In the genomic region with DNA sequence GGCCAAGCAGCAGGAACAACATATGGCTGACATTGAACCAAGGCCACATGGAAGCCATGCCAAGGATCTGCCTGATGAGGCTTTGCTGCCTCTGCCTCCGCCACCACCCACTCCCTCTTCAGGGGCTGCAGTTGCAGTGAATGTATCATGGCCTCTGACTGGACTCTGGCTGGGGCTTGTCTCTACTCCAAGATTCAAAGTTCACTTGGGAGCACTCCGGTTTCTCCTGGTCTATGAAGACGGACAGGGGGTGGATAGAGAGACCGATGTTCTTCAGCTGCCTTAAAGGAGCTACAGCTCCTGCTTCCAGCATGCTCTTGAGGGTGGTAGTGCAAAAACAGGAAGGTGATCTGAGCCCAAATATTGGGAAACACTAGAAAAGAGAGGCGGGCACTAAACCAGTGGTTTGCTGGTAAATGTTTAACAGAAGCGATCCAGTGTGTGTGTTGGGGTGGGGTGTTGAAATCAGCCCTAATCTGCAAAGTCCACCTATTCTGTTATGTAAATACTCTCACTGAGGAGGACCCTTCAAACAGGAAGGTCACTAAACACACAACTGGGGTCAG, we compare ENCODE assay signal across 12 mouse cellular contexts. TPM values are rescaled to one million over a fixed set of nuclear protein-coding genes. Genes with fewer than 3 reads are reported as not detected.
A peak's percentile ranks its signal among the peaks of the same experiment; 100 is the strongest.
DNase-seq lines count a peak whose midpoint lies in the region; ATAC-seq and TF ChIP-seq lines count a peak whose summit lies in the region.
"Had no signal": no experiment of that assay in that cellular context is flagged by ENCODE, and none has a peak within 500 bp of the region (broad histone marks: within the 10 kb centered on the region; RNA-seq: fewer than 3 reads in every experiment).

No protein-coding gene starts in this region.

- WGBS in bone marrow, adult 2 months, result 23% methylated on average over 6 of the region's 6 CpGs
- WGBS in intestine, embryonic 16.5 days, result 38% methylated on average over 6 of the region's 6 CpGs
- 50% methylated on average over 6 of the region's 6 CpGs for WGBS in liver, embryonic 11.5 days
- 12% methylated on average over 6 of the region's 6 CpGs for WGBS in macrophage (ENCODE audit: missing documents)
- 75% methylated on average over 6 of the region's 6 CpGs for WGBS in forebrain, postnatal 0 days

- no peaks in the 10 kb centered on the region for H3K36me3 ChIP-seq in intestine, embryonic 16.5 days (ENCODE audit: control insufficient read depth, insufficient read depth, low read length)
- no peaks in the 10 kb centered on the region for H3K36me3 ChIP-seq in liver, embryonic 11.5 days (ENCODE audit: control insufficient read depth, insufficient read depth, low read length)
- no peaks in the 10 kb centered on the region for H3K36me3 ChIP-seq in macrophage (ENCODE audit: inconsistent target)
- no peaks in the 10 kb centered on the region for H3K36me3 ChIP-seq in forebrain, postnatal 0 days (ENCODE audit: insufficient read depth)
- H3K36me3 ChIP-seq: hindbrain, embryonic 15.5 days had no signal

- peak overlapping the region; percentile 38 for H3K4me2 ChIP-seq in intestine, embryonic 16.5 days (ENCODE audit: low read depth, low read length)
- peak overlapping the region; percentile 11; the same call in 1 of the 2 replicates for H3K4me2 ChIP-seq in liver, embryonic 11.5 days
- no peak overlapping the region for H3K4me2 ChIP-seq in forebrain, postnatal 0 days (ENCODE audit: low read depth)
- H3K4me2 ChIP-seq: hindbrain, embryonic 15.5 days had no signal

- H3K9ac ChIP-seq in intestine, embryonic 16.5 days (ENCODE audit: low read depth, low read length), result peak overlapping the region; percentile 50; the same call in 1 of the 2 replicates
- no peak overlapping the region for H3K9ac ChIP-seq in liver, embryonic 11.5 days (ENCODE audit: low read depth, low read length)
- H3K9ac ChIP-seq in forebrain, postnatal 0 days, result no peak overlapping the region
- H3K9ac ChIP-seq: hindbrain, embryonic 15.5 days had no signal

- H3K9me3 ChIP-seq in intestine, embryonic 16.5 days (ENCODE audit: control insufficient read depth, low read length), result no peaks in the 10 kb centered on the region
- H3K9me3 ChIP-seq in liver, embryonic 11.5 days (ENCODE audit: control insufficient read depth, low read length), result no peaks in the 10 kb centered on the region
- no peaks in the 10 kb centered on the region for H3K9me3 ChIP-seq in forebrain, postnatal 0 days (ENCODE audit: low read length)
- H3K9me3 ChIP-seq: hindbrain, embryonic 15.5 days had no signal

- H3K4me3 ChIP-seq in bone marrow, adult 2 months (replicated peaks; ENCODE audit: control insufficient read depth, low read depth, low read length), result no peak overlapping the region
- H3K4me3 ChIP-seq in intestine, embryonic 16.5 days (ENCODE audit: low read length), result peak overlapping the region; percentile 8; the same call in 1 of the 2 replicates
- no peak overlapping the region for H3K4me3 ChIP-seq in liver, embryonic 11.5 days (ENCODE audit: low read depth, low read length)
- no peak overlapping the region for H3K4me3 ChIP-seq in macrophage (ENCODE audit: inconsistent target)
- H3K4me3 ChIP-seq in forebrain, postnatal 0 days (ENCODE audit: low read depth, low read length), result no peak overlapping the region
- H3K4me3 ChIP-seq: erythroblast, embryonic 14.5 days; heart, adult 2 months; hindbrain, embryonic 15.5 days had no signal

- intact Hi-C loops in left cerebral cortex, postnatal 25 days (cut with DNase I), result no loop called here

- no peaks in the 10 kb centered on the region for H3K27me3 ChIP-seq in intestine, embryonic 16.5 days (replicated peaks; ENCODE audit: control insufficient read depth, insufficient read depth, low read length)
- peaks cover 15% of the 10 kb centered on the region for H3K27me3 ChIP-seq in liver, embryonic 11.5 days (replicated peaks; ENCODE audit: control insufficient read depth, insufficient read depth, low read length)
- H3K27me3 ChIP-seq in forebrain, postnatal 0 days (ENCODE audit: insufficient read depth, low read length), result peaks cover 10% of the 10 kb centered on the region; the same call in 1 of the 2 replicates

- H3K27ac ChIP-seq in bone marrow, adult 2 months (ENCODE audit: control insufficient read depth, insufficient read depth, low read depth, low read length, poor library complexity), result peak overlapping the region; percentile 43
- peak overlapping the region; percentile 95 for H3K27ac ChIP-seq in intestine, embryonic 16.5 days (ENCODE audit: low read length)
- peak overlapping the region; percentile 20 for H3K27ac ChIP-seq in liver, embryonic 11.5 days (ENCODE audit: low read depth, low read length)
- H3K27ac ChIP-seq in macrophage, result peak overlapping the region; percentile 16
- no peak overlapping the region for H3K27ac ChIP-seq in forebrain, postnatal 0 days (ENCODE audit: low read depth, low read length)
- H3K27ac ChIP-seq: heart, adult 2 months; hindbrain, embryonic 15.5 days had no signal

- DNase-seq in liver, embryonic 11.5 days (ENCODE audit: low spot score), result no peak
- no peak for DNase-seq in cerebellum, postnatal 36 days
- no peak for DNase-seq in left cerebral cortex, postnatal 25 days (ENCODE audit: low spot score in 2 of 2)
- DNase-seq in frontal cortex, postnatal 14 days (ENCODE audit: low spot score in 2 of 2), result no peak
- no peak for DNase-seq in forebrain, postnatal 0 days
- DNase-seq: cerebellum, adult 11-12 months; heart, adult 2 months had no signal

- no peaks in the 10 kb centered on the region for H3K79me2 ChIP-seq in macrophage (ENCODE audit: inconsistent target)

- H3K4me1 ChIP-seq in bone marrow, adult 2 months (ENCODE audit: control insufficient read depth, insufficient read depth, low read length), result peaks cover 4% of the 10 kb centered on the region; the same call in 1 of the 2 replicates
- H3K4me1 ChIP-seq in intestine, embryonic 16.5 days (ENCODE audit: control insufficient read depth, insufficient read depth, low read length), result peaks cover 30% of the 10 kb centered on the region
- H3K4me1 ChIP-seq in liver, embryonic 11.5 days (replicated peaks; ENCODE audit: control insufficient read depth, insufficient read depth, low read length), result peaks cover 13% of the 10 kb centered on the region
- no peaks in the 10 kb centered on the region for H3K4me1 ChIP-seq in forebrain, postnatal 0 days (ENCODE audit: insufficient read depth)

- TF ChIP-seq CTCF in bone marrow, adult 2 months (IDR thresholded peaks at IDR 0.05; ENCODE audit: control insufficient read depth, insufficient read depth, low read length), result no peak
- TF ChIP-seq CTCF in forebrain, postnatal 0 days (IDR thresholded peaks at IDR 0.05; ENCODE audit: low read depth), result no peak

- ATAC-seq in intestine, embryonic 16.5 days, result peak; percentile 79
- peak; percentile 57 for ATAC-seq in liver, embryonic 11.5 days (replicated peaks; ENCODE audit: low FRiP score)
- ATAC-seq in forebrain, postnatal 0 days, result no peak

- no peak for TF ChIP-seq POLR2A in bone marrow, adult 2 months (IDR thresholded peaks at IDR 0.05; ENCODE audit: borderline replicate concordance, control insufficient read depth, low read depth, low read length)

RNA-seq across cellular contexts. Expression of a gene that starts 3.7 kb away (rescaled TPM):
- 1.3 and 1.6 TPM in 2 replicates for polyA plus RNA-seq in bone marrow, adult 2 months (2011; ENCODE audit: insufficient read depth, insufficient read length, low replicate concordance, missing spikeins)
- polyA plus RNA-seq in intestine, embryonic 16.5 days (2015; fragmentation: Nextera tagmentation; extraction: Ambion mirVana), result 24.4 and 26.1 TPM in 2 replicates
- 14.7 and 15.4 TPM in 2 replicates for polyA plus RNA-seq in liver, embryonic 11.5 days (2014; fragmentation: Nextera tagmentation; extraction: Ambion mirVana)
- total RNA-seq in macrophage (2018; cell fraction: chromatin; rRNA removed), result 1 to 10 TPM in 21 of 26 experiments, under 1 TPM in 4, not detected in 1; 0.54 to 8.6 (median 2.0) TPM
- total RNA-seq in macrophage (2018; cell fraction: cytosol; rRNA removed), result 1 to 10 TPM in 18 of 26 experiments, under 1 TPM in 8; 0.56 to 1.8 (median 1.1) TPM
- 1 to 10 TPM in 16 of 26 experiments, under 1 TPM in 9, not detected in 1; 0.43 to 4.0 (median 1.2) TPM for total RNA-seq in macrophage (2018; cell fraction: nucleus; rRNA removed)
- 1.3 to 2.1 TPM (median 1.4 TPM) in 3 replicates for polyA plus RNA-seq in macrophage (2018)
- total RNA-seq in left cerebral cortex, postnatal 25 days (2021), result 10 to 100 TPM; 51.2 to 76.8 TPM
- 17.1 and 19.4 TPM in 2 replicates for total RNA-seq in forebrain, postnatal 0 days (2014; rRNA removed)
- polyA plus RNA-seq in forebrain, postnatal 0 days (2015; fragmentation: Nextera tagmentation; extraction: Ambion mirVana), result 7.9 and 8.1 TPM in 2 replicates

RNA-seq across cellular contexts. Expression of a gene that starts 6.3 kb away (rescaled TPM):
- polyA plus RNA-seq in bone marrow, adult 2 months (2011; ENCODE audit: insufficient read depth, insufficient read length, low replicate concordance, missing spikeins), result 6.6 and 16.6 TPM in 2 replicates
- 8.2 and 8.8 TPM in 2 replicates for polyA plus RNA-seq in intestine, embryonic 16.5 days (2015; fragmentation: Nextera tagmentation; extraction: Ambion mirVana)
- polyA plus RNA-seq in liver, embryonic 11.5 days (2014; fragmentation: Nextera tagmentation; extraction: Ambion mirVana), result 15.8 and 17.6 TPM in 2 replicates
- total RNA-seq in macrophage (2018; cell fraction: chromatin; rRNA removed), result 10 to 100 TPM in 12 of 26 experiments, 1 to 10 TPM in 14; 1.8 to 27.1 (median 8.7) TPM
- total RNA-seq in macrophage (2018; cell fraction: cytosol; rRNA removed), result 10 to 100 TPM; 13.0 to 31.0 (median 21.7) TPM
- total RNA-seq in macrophage (2018; cell fraction: nucleus; rRNA removed), result 10 to 100 TPM in 9 of 26 experiments, 1 to 10 TPM in 17; 3.9 to 20.8 (median 8.2) TPM
- 16.6 to 24.5 TPM (median 22.9 TPM) in 3 replicates for polyA plus RNA-seq in macrophage (2018)
- 10 to 100 TPM; 11.2 to 21.3 TPM for total RNA-seq in left cerebral cortex, postnatal 25 days (2021)
- 40.1 and 44.5 TPM in 2 replicates for total RNA-seq in forebrain, postnatal 0 days (2014; rRNA removed)
- polyA plus RNA-seq in forebrain, postnatal 0 days (2015; fragmentation: Nextera tagmentation; extraction: Ambion mirVana), result 14.9 and 15.3 TPM in 2 replicates

RNA-seq across cellular contexts. Expression of a gene that starts 10.2 kb away (rescaled TPM):
- 30.0 and 41.2 TPM in 2 replicates for polyA plus RNA-seq in bone marrow, adult 2 months (2011; ENCODE audit: insufficient read depth, insufficient read length, low replicate concordance, missing spikeins)
- polyA plus RNA-seq in intestine, embryonic 16.5 days (2015; fragmentation: Nextera tagmentation; extraction: Ambion mirVana), result 94.4 and 95.5 TPM in 2 replicates
- polyA plus RNA-seq in liver, embryonic 11.5 days (2014; fragmentation: Nextera tagmentation; extraction: Ambion mirVana), result 45.1 and 50.3 TPM in 2 replicates
- total RNA-seq in macrophage (2018; cell fraction: chromatin; rRNA removed), result 10 to 100 TPM in 15 of 26 experiments, 1 to 10 TPM in 11; 2.3 to 30.3 (median 11.4) TPM
- total RNA-seq in macrophage (2018; cell fraction: cytosol; rRNA removed), result 10 to 100 TPM; 12.7 to 23.7 (median 17.4) TPM
- total RNA-seq in macrophage (2018; cell fraction: nucleus; rRNA removed), result 10 to 100 TPM in 15 of 26 experiments, 1 to 10 TPM in 11; 4.4 to 31.2 (median 12.1) TPM
- 13.1 to 20.6 TPM (median 14.1 TPM) in 3 replicates for polyA plus RNA-seq in macrophage (2018)
- 10 to 100 TPM; 36.7 to 48.7 TPM for total RNA-seq in left cerebral cortex, postnatal 25 days (2021)
- 129 and 151 TPM in 2 replicates for total RNA-seq in forebrain, postnatal 0 days (2014; rRNA removed)
- 104 and 109 TPM in 2 replicates for polyA plus RNA-seq in forebrain, postnatal 0 days (2015; fragmentation: Nextera tagmentation; extraction: Ambion mirVana)

RNA-seq across cellular contexts. Expression of a gene that starts 16.3 kb away (rescaled TPM):
- 20.6 and 29.6 TPM in 2 replicates for polyA plus RNA-seq in bone marrow, adult 2 months (2011; ENCODE audit: insufficient read depth, insufficient read length, low replicate concordance, missing spikeins)
- polyA plus RNA-seq in intestine, embryonic 16.5 days (2015; fragmentation: Nextera tagmentation; extraction: Ambion mirVana), result 8.8 and 9.4 TPM in 2 replicates
- polyA plus RNA-seq in liver, embryonic 11.5 days (2014; fragmentation: Nextera tagmentation; extraction: Ambion mirVana), result 88.9 and 89.6 TPM in 2 replicates
- total RNA-seq in macrophage (2018; cell fraction: chromatin; rRNA removed), result 10 to 100 TPM in 7 of 26 experiments, 1 to 10 TPM in 19; 2.1 to 18.6 (median 7.8) TPM
- 10 to 100 TPM in 25 of 26 experiments, 1 to 10 TPM in 1; 9.4 to 24.6 (median 18.0) TPM for total RNA-seq in macrophage (2018; cell fraction: cytosol; rRNA removed)
- total RNA-seq in macrophage (2018; cell fraction: nucleus; rRNA removed), result 10 to 100 TPM in 25 of 26 experiments, 1 to 10 TPM in 1; 8.4 to 60.3 (median 27.2) TPM
- 8.4 to 31.8 TPM (median 16.2 TPM) in 3 replicates for polyA plus RNA-seq in macrophage (2018)
- 10 to 100 TPM; 27.2 to 28.0 TPM for total RNA-seq in left cerebral cortex, postnatal 25 days (2021)
- 39.7 and 43.5 TPM in 2 replicates for total RNA-seq in forebrain, postnatal 0 days (2014; rRNA removed)
- 15.7 and 17.4 TPM in 2 replicates for polyA plus RNA-seq in forebrain, postnatal 0 days (2015; fragmentation: Nextera tagmentation; extraction: Ambion mirVana)

RNA-seq across cellular contexts. Expression of a gene that starts 22.7 kb away (rescaled TPM):
- polyA plus RNA-seq in bone marrow, adult 2 months (2011; ENCODE audit: insufficient read depth, insufficient read length, low replicate concordance, missing spikeins), result 20.2 and 49.7 TPM in 2 replicates
- 118 and 134 TPM in 2 replicates for polyA plus RNA-seq in intestine, embryonic 16.5 days (2015; fragmentation: Nextera tagmentation; extraction: Ambion mirVana)
- polyA plus RNA-seq in liver, embryonic 11.5 days (2014; fragmentation: Nextera tagmentation; extraction: Ambion mirVana), result 110 and 115 TPM in 2 replicates
- total RNA-seq in macrophage (2018; cell fraction: chromatin; rRNA removed), result 10 to 100 TPM in 18 of 26 experiments, 1 to 10 TPM in 8; 3.6 to 34.6 (median 13.3) TPM
- total RNA-seq in macrophage (2018; cell fraction: cytosol; rRNA removed), result 10 to 100 TPM; 21.9 to 56.4 (median 37.4) TPM
- total RNA-seq in macrophage (2018; cell fraction: nucleus; rRNA removed), result 10 to 100 TPM; 10.7 to 43.9 (median 24.6) TPM
- 18.3 to 47.9 TPM (median 27.0 TPM) in 3 replicates for polyA plus RNA-seq in macrophage (2018)
- total RNA-seq in left cerebral cortex, postnatal 25 days (2021), result 10 to 100 TPM; 60.3 to 66.6 TPM
- 64.6 and 102 TPM in 2 replicates for total RNA-seq in forebrain, postnatal 0 days (2014; rRNA removed)
- 126 and 141 TPM in 2 replicates for polyA plus RNA-seq in forebrain, postnatal 0 days (2015; fragmentation: Nextera tagmentation; extraction: Ambion mirVana)
